In genomic region chr11:66684181-66684580, GRCm38 (mm10) we compare ENCODE assay signal across 18 mouse cellular contexts.
DNase-seq lines count a peak whose midpoint lies in the region; ATAC-seq and TF ChIP-seq lines count a peak whose summit lies in the region.
"Had no signal": no experiment of that assay in that cellular context is flagged by ENCODE, and none has a peak within 500 bp of the region (broad histone marks: within the 10 kb centered on the region; RNA-seq: fewer than 3 reads in every experiment).

No protein-coding gene starts in this region.

- peak; percentile 5 for DNase-seq in midbrain, postnatal 0 days (ENCODE audit: low spot score)
- DNase-seq in brain, embryonic 14.5 days (ENCODE audit: low read depth), result peak; percentile 10
- no peak for DNase-seq in right cerebral cortex, postnatal 10 days (ENCODE audit: low spot score in 2 of 2)
- DNase-seq in lung, adult 18-20 months, result no peak
- DNase-seq: adrenal gland, adult 2 months; adrenal gland, postnatal 10 days; adrenal gland, postnatal 25 days; cerebellum, adult 11-12 months; cerebellum, adult 2 months; cerebellum, adult 9-10 months; cerebellum, postnatal 10 days; cerebellum, postnatal 25 days had no signal

- H3K4me3 ChIP-seq in midbrain, postnatal 0 days (ENCODE audit: low read depth, low read length), result no peak overlapping the region
- H3K4me3 ChIP-seq in midbrain, embryonic 15.5 days, result no peak overlapping the region
- H3K4me3 ChIP-seq in neural tube, embryonic 14.5 days (ENCODE audit: low read depth, low read length), result no peak overlapping the region
- H3K4me3 ChIP-seq: embryonic facial prominence, embryonic 10.5 days; embryonic facial prominence, embryonic 12.5 days; forebrain, embryonic 13.5 days; forebrain, embryonic 15.5 days had no signal

- H3K27me3 ChIP-seq in midbrain, postnatal 0 days (ENCODE audit: insufficient read depth, low read length), result no peaks in the 10 kb centered on the region
- H3K27me3 ChIP-seq in midbrain, embryonic 15.5 days (replicated peaks), result no peaks in the 10 kb centered on the region
- H3K27me3 ChIP-seq in neural tube, embryonic 14.5 days (ENCODE audit: control insufficient read depth, insufficient read depth, low read length), result no peaks in the 10 kb centered on the region
- H3K27me3 ChIP-seq: embryonic facial prominence, embryonic 12.5 days; forebrain, embryonic 13.5 days; forebrain, embryonic 15.5 days had no signal

- ATAC-seq in midbrain, postnatal 0 days (ENCODE audit: low FRiP score), result no peak
- ATAC-seq in midbrain, embryonic 15.5 days (replicated peaks), result no peak
- ATAC-seq in neural tube, embryonic 14.5 days (ENCODE audit: low read depth), result peak; percentile 38; the same call in 1 of the 2 replicates
- ATAC-seq: forebrain, embryonic 13.5 days; forebrain, embryonic 15.5 days had no signal

- H3K9ac ChIP-seq in midbrain, postnatal 0 days (replicated peaks; ENCODE audit: low read length, poor library complexity, severe bottlenecking), result no peak overlapping the region
- H3K9ac ChIP-seq in midbrain, embryonic 15.5 days, result no peak overlapping the region
- H3K9ac ChIP-seq in neural tube, embryonic 14.5 days (replicated peaks; ENCODE audit: low read depth, low read length), result no peak overlapping the region
- H3K9ac ChIP-seq: embryonic facial prominence, embryonic 12.5 days; forebrain, embryonic 13.5 days; forebrain, embryonic 15.5 days had no signal

- no peak overlapping the region for H3K4me2 ChIP-seq in midbrain, postnatal 0 days (ENCODE audit: low read depth, low read length, poor library complexity, severe bottlenecking)
- no peak overlapping the region for H3K4me2 ChIP-seq in midbrain, embryonic 15.5 days
- no peak overlapping the region for H3K4me2 ChIP-seq in neural tube, embryonic 14.5 days (ENCODE audit: low read depth, low read length)
- H3K4me2 ChIP-seq: embryonic facial prominence, embryonic 12.5 days; forebrain, embryonic 13.5 days; forebrain, embryonic 15.5 days had no signal

- H3K36me3 ChIP-seq in midbrain, postnatal 0 days (ENCODE audit: insufficient read depth, low read length), result no peaks in the 10 kb centered on the region
- no peaks in the 10 kb centered on the region for H3K36me3 ChIP-seq in midbrain, embryonic 15.5 days (replicated peaks)
- no peaks in the 10 kb centered on the region for H3K36me3 ChIP-seq in neural tube, embryonic 14.5 days (ENCODE audit: control insufficient read depth, insufficient read depth, low read length)
- H3K36me3 ChIP-seq: embryonic facial prominence, embryonic 10.5 days; embryonic facial prominence, embryonic 12.5 days; forebrain, embryonic 15.5 days had no signal

- H3K9me3 ChIP-seq in midbrain, postnatal 0 days (ENCODE audit: low read length), result no peaks in the 10 kb centered on the region
- H3K9me3 ChIP-seq in midbrain, embryonic 15.5 days, result no peaks in the 10 kb centered on the region
- H3K9me3 ChIP-seq in neural tube, embryonic 14.5 days (ENCODE audit: control insufficient read depth, low read length), result no peaks in the 10 kb centered on the region
- H3K9me3 ChIP-seq: embryonic facial prominence, embryonic 10.5 days; embryonic facial prominence, embryonic 12.5 days; forebrain, embryonic 13.5 days; forebrain, embryonic 15.5 days had no signal

- H3K27ac ChIP-seq in midbrain, postnatal 0 days (ENCODE audit: low read depth, low read length), result no peak overlapping the region
- H3K27ac ChIP-seq in midbrain, embryonic 15.5 days, result no peak overlapping the region
- no peak overlapping the region for H3K27ac ChIP-seq in neural tube, embryonic 14.5 days (ENCODE audit: low read depth, low read length)
- H3K27ac ChIP-seq: embryonic facial prominence, embryonic 10.5 days; embryonic facial prominence, embryonic 12.5 days; forebrain, embryonic 13.5 days; forebrain, embryonic 15.5 days had no signal

- H3K4me1 ChIP-seq in midbrain, postnatal 0 days (ENCODE audit: insufficient read depth, low read length), result no peaks in the 10 kb centered on the region
- H3K4me1 ChIP-seq in midbrain, embryonic 15.5 days, result no peaks in the 10 kb centered on the region
- no peaks in the 10 kb centered on the region for H3K4me1 ChIP-seq in neural tube, embryonic 14.5 days (ENCODE audit: control insufficient read depth, insufficient read depth, low read length)
- H3K4me1 ChIP-seq: embryonic facial prominence, embryonic 10.5 days; embryonic facial prominence, embryonic 12.5 days; forebrain, embryonic 13.5 days; forebrain, embryonic 15.5 days had no signal

- TF ChIP-seq POLR2A in brain, embryonic 14.5 days (IDR thresholded peaks at IDR 0.05; ENCODE audit: borderline replicate concordance, extremely low read depth, insufficient read depth, insufficient read length, poor library complexity, severe bottlenecking), result no peak

- WGBS in midbrain, postnatal 0 days, result 62% methylated on average over 4 of the region's 4 CpGs
- 63% methylated on average over 4 of the region's 4 CpGs for WGBS in midbrain, embryonic 15.5 days
- 52% methylated on average over 4 of the region's 4 CpGs for WGBS in neural tube, embryonic 14.5 days

- no peak for TF ChIP-seq CTCF in midbrain, postnatal 0 days (IDR thresholded peaks at IDR 0.05)
- no peak for TF ChIP-seq CTCF in brain, embryonic 14.5 days (IDR thresholded peaks at IDR 0.05; ENCODE audit: borderline replicate concordance, extremely low read depth, insufficient read depth, insufficient read length)

Comparison
In these comparisons a context has a peak if more than half of its experiments do, and no peak if none do; other contexts are left out.
1. DNase-seq: peak in midbrain, postnatal 0 days (single experiment) and brain, embryonic 14.5 days (single experiment); none in right cerebral cortex, postnatal 10 days (0 of 2) and lung, adult 18-20 months (0 of 2).